ENCODE assay signal across 14 mouse cellular contexts in genomic region chr15:94428726-94429125, GRCm38 (mm10). TPM values are rescaled to one million over a fixed set of nuclear protein-coding genes. Genes with fewer than 3 reads are reported as not detected.
"Had no signal": no experiment of that assay in that cellular context is flagged by ENCODE, and none has a peak within 500 bp of the region (broad histone marks: within the 10 kb centered on the region; RNA-seq: fewer than 3 reads in every experiment).

No protein-coding gene starts in this region.

- DNase-seq: kidney, adult 9 months; kidney, postnatal 4 days; lung, adult 2 months; lung, postnatal 36 days; right cerebral cortex, postnatal 4 days; thymus, adult 2 months; thymus, postnatal 25 days had no signal

- H3K4me3 ChIP-seq: left cerebral cortex, adult 2 months; limb, embryonic 10.5 days; liver, embryonic 15.5 days; midbrain, embryonic 13.5 days; stomach, embryonic 15.5 days had no signal

- H3K27ac ChIP-seq: kidney, postnatal 0 days; left cerebral cortex, adult 2 months; limb, embryonic 10.5 days; liver, embryonic 15.5 days; midbrain, embryonic 13.5 days; stomach, embryonic 15.5 days had no signal

RNA-seq across cellular contexts. Expression of gene Adamts20, which starts 36.5 kb away (rescaled TPM):
- total RNA-seq: megakaryocyte progenitor cell, adult 5-6 weeks had no signal
